Mouse (Mus musculus) liver, postnatal 0 days (tissue): Measurements from ENCODE around the gene Rpusd3.

ENCODE experiments used
- CTCF ChIP-seq: sonication (generic); IDR thresholded peaks from 2 replicates; pipeline ENCODE4 v1.5.1; 2016; ENCODE audit warnings: antibody characterized with exemption, low read depth
- EP300 ChIP-seq: IDR thresholded peaks from 2 replicates; pipeline ENCODE4 v1.6.1; 2016; ENCODE audit warnings: antibody characterized with exemption, low read depth, mild to moderate bottlenecking

DNA sequence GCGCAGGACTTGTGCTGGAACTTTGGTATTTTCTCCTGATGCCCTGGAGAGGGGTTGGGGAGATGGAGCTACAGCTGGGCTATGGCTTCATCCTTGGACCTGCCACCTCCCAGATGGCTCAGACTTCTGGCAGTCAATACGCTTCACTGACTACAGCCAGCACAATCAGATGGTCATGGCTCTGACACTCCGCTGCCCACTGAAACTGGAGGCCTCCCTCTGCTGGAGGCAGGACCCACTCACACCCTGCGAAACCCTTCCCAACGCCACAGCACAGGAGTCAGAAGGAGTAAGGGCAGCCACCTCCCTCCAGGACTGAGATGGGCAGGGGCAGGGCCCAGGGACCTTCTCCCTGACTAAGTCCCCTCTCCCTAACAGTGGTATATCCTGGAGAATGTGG lies 46.5 kb upstream of the Rpusd3 start:
- TF ChIP-seq CTCF (peak; percentile 42), EP300 (no peak)
